Mouse (Mus musculus): ENCODE data around the gene Jarid2. TPM values are rescaled to one million over a fixed set of nuclear protein-coding genes. Genes with fewer than 3 reads are reported as not detected.

Gene Jarid2
- polyA plus RNA-seq, 2 experiments = 22.8 to 29.9 TPM

DNA sequence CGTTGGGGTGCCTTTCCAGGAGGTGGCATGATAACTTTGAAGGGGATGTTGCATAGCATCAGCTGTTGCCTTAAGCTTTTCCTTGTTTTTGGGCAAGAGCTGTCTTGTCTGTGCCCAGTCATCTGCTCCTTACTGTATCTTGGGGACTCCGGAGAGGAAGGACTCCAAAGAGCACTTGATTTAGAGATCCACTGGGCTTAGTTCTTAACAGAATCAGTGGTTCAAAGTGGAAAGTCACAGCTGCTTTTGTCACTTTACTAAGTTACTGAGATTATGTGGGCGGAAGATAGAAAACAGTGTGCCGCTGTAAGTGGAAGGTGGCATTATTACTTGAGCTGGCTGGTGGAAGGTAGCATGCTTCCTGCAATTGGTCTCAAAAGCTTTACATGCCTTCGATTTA, 5.2 kb downstream of the Jarid2 start:
- no peak for TF ChIP-seq POLR2A (IDR thresholded peaks at IDR 0.05; ENCODE audit: borderline replicate concordance, extremely low read depth, insufficient read depth, insufficient read length)
- Histone ChIP-seq H3K9me3 (ENCODE audit: control insufficient read depth, low read length) (no peaks in the 10 kb centered on the region), H3K9ac (ENCODE audit: low read depth, low read length, severe bottlenecking) (no peak overlapping the region), H3K4me2 (replicated peaks; ENCODE audit: low read depth, low read length, severe bottlenecking) (peak overlapping the region; percentile 54), H3K27ac (replicated peaks; ENCODE audit: low read depth, low read length) (no peak overlapping the region), H3K36me3 (ENCODE audit: control insufficient read depth, insufficient read depth, low read length) (no peaks in the 10 kb centered on the region), H3K4me1 (ENCODE audit: control insufficient read depth, insufficient read depth, low read length) (peaks cover 29% of the 10 kb centered on the region), H3K27me3 (ENCODE audit: control insufficient read depth, insufficient read depth, low read length) (no peaks in the 10 kb centered on the region), H3K4me3 (replicated peaks; ENCODE audit: low read length) (peak overlapping the region; percentile 79)
- DNase-seq (ENCODE audit: low spot score) (no peak), ATAC-seq (ENCODE audit: low FRiP score, low read depth) (no peak)
- WGBS = 44% methylated on average over 5 of the region's 5 CpGs

DNA sequence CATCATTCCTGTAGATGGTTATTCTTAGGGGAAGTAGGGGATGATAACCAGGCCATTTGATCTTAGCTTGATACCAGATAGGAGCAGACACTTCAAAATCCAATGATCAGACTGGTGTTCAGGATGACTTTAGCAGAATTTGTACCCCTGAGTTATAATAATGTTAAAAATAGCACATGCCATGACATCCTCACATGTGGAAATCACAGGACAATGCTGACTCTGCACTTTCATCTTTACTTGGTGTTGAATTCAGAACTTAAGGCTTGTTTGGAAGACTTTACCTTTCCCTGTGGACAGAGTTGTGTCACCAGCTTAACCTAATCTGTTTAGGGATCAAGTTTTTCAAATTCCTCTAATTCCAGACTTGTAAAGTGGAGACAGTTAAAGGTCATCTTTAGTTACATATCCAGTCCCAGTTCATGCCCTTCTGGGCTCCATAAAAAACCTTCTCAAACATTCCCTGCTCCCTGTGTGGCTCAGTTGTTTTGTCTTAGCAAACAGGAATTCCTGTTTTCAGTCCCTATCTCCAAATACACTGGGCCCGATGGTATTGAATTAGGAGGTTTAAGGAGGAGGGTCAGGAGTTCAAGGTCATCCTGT, 5.9 kb downstream of the Jarid2 start:
- ATAC-seq (ENCODE audit: low FRiP score, low read depth) = no peak
- DNase-seq (ENCODE audit: low spot score) = no peak
- Histone ChIP-seq H3K9ac (ENCODE audit: low read depth, low read length, severe bottlenecking) (no peak overlapping the region), H3K27me3 (ENCODE audit: control insufficient read depth, insufficient read depth, low read length) (no peaks in the 10 kb centered on the region), H3K9me3 (ENCODE audit: control insufficient read depth, low read length) (no peaks in the 10 kb centered on the region), H3K4me3 (replicated peaks; ENCODE audit: low read length) (peak overlapping the region; percentile 79; the same call in 1 of the 2 replicates), H3K4me2 (replicated peaks; ENCODE audit: low read depth, low read length, severe bottlenecking) (peak overlapping the region; percentile 54; the same call in 1 of the 2 replicates), H3K4me1 (ENCODE audit: control insufficient read depth, insufficient read depth, low read length) (peaks cover 28% of the 10 kb centered on the region), H3K36me3 (ENCODE audit: control insufficient read depth, insufficient read depth, low read length) (no peaks in the 10 kb centered on the region), H3K27ac (replicated peaks; ENCODE audit: low read depth, low read length) (no peak overlapping the region)
- 35% methylated on average over 1 of the region's 1 CpGs for WGBS
- TF ChIP-seq POLR2A (IDR thresholded peaks at IDR 0.05; ENCODE audit: borderline replicate concordance, extremely low read depth, insufficient read depth, insufficient read length) = no peak

DNA sequence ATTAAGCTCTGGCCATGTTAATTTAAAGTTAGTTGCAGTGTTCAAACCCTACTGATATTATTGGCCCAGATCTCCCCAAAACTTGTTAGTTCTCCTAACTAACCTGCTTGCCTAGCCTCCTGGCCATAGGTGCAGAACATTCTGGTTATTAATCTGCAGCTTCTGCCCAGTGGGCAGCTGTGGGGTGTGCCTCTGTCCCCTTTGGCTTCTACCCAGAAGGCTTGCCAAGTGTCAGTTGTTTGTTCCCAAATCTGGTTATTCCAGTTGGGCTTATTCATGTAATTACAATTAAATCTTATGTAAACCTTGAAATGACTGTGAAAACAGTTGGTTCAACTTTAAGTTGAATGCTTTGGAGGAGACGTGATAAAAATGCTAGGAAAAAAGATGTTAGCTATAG, 8.0 kb downstream of the Jarid2 start:
- peaks cover 28% of the 10 kb centered on the region for H3K4me1 ChIP-seq (ENCODE audit: control insufficient read depth, insufficient read depth, low read length)
- H3K9ac ChIP-seq (ENCODE audit: low read depth, low read length, severe bottlenecking) = no peak overlapping the region
- no peak overlapping the region for H3K27ac ChIP-seq (replicated peaks; ENCODE audit: low read depth, low read length)
- DNase-seq (ENCODE audit: low spot score) (no peak), ATAC-seq (ENCODE audit: low FRiP score, low read depth) (no peak)
- 77% methylated on average over 1 of the region's 1 CpGs for WGBS
- no peaks in the 10 kb centered on the region for H3K27me3 ChIP-seq (ENCODE audit: control insufficient read depth, insufficient read depth, low read length)
- no peaks in the 10 kb centered on the region for H3K36me3 ChIP-seq (ENCODE audit: control insufficient read depth, insufficient read depth, low read length)
- no peak overlapping the region for H3K4me3 ChIP-seq (replicated peaks; ENCODE audit: low read length)
- no peaks in the 10 kb centered on the region for H3K9me3 ChIP-seq (ENCODE audit: control insufficient read depth, low read length)
- no peak overlapping the region for H3K4me2 ChIP-seq (replicated peaks; ENCODE audit: low read depth, low read length, severe bottlenecking)
- no peak for TF ChIP-seq POLR2A (IDR thresholded peaks at IDR 0.05; ENCODE audit: borderline replicate concordance, extremely low read depth, insufficient read depth, insufficient read length)

DNA sequence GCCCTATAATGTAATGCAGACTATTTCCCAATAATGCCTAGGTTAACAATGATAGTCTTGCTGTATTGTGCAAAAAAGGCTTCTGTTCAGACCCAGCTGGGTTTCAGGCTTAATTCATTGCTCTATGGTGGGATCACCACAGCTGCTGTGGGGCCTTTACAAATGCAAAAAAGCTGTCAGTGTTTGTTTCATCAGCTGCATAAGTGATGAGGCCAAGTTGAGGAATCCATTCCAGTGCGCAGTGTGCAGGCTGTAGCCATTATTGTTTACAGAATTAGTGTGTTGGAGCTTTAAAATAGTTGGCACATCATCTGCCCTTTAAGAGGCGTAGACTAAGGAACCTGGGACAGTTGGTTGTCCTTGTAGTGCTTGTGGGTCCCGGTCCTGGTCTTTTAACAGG, 22.5 kb downstream of the Jarid2 start:
- 76% methylated on average over 3 of the region's 3 CpGs for WGBS
- Histone ChIP-seq H3K27ac (replicated peaks; ENCODE audit: low read depth, low read length) (no peak overlapping the region), H3K9me3 (ENCODE audit: control insufficient read depth, low read length) (no peaks in the 10 kb centered on the region), H3K9ac (ENCODE audit: low read depth, low read length, severe bottlenecking) (no peak overlapping the region), H3K4me1 (ENCODE audit: control insufficient read depth, insufficient read depth, low read length) (peaks cover 23% of the 10 kb centered on the region), H3K4me3 (replicated peaks; ENCODE audit: low read length) (no peak overlapping the region), H3K4me2 (replicated peaks; ENCODE audit: low read depth, low read length, severe bottlenecking) (no peak overlapping the region), H3K27me3 (ENCODE audit: control insufficient read depth, insufficient read depth, low read length) (no peaks in the 10 kb centered on the region), H3K36me3 (ENCODE audit: control insufficient read depth, insufficient read depth, low read length) (no peaks in the 10 kb centered on the region; the same call in 1 of the 2 replicates)
- ATAC-seq (ENCODE audit: low FRiP score, low read depth) (no peak), DNase-seq (ENCODE audit: low spot score) (no peak)
- no peak for TF ChIP-seq POLR2A (IDR thresholded peaks at IDR 0.05; ENCODE audit: borderline replicate concordance, extremely low read depth, insufficient read depth, insufficient read length)

DNA sequence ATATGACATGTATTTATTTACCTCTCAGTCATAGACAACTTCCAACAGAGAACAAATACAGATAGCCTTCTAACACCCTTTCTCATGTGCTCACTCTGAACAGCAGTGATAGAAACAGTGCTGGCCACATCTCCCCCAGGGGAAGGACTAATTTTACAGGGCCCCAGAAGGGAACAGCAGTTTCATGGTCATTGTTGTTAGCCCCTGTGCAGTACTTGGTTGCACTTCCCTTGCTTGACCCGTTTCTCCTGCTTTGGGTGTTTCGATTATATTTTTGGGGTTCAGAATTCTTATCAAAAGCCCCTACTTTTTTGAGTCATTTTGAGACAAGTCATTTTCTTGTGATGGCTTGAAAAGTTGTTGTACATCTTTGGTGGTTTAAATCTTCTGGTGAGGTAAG, 23.9 kb downstream of the Jarid2 start:
- ATAC-seq (ENCODE audit: low FRiP score, low read depth) = no peak
- Histone ChIP-seq H3K4me3 (replicated peaks; ENCODE audit: low read length) (no peak overlapping the region), H3K27me3 (ENCODE audit: control insufficient read depth, insufficient read depth, low read length) (no peaks in the 10 kb centered on the region), H3K9me3 (ENCODE audit: control insufficient read depth, low read length) (no peaks in the 10 kb centered on the region), H3K9ac (ENCODE audit: low read depth, low read length, severe bottlenecking) (no peak overlapping the region), H3K4me2 (replicated peaks; ENCODE audit: low read depth, low read length, severe bottlenecking) (no peak overlapping the region), H3K4me1 (ENCODE audit: control insufficient read depth, insufficient read depth, low read length) (peaks cover 19% of the 10 kb centered on the region), H3K27ac (replicated peaks; ENCODE audit: low read depth, low read length) (no peak overlapping the region), H3K36me3 (ENCODE audit: control insufficient read depth, insufficient read depth, low read length) (no peaks in the 10 kb centered on the region; the same call in 1 of the 2 replicates)
- 85% methylated on average over 2 of the region's 2 CpGs for WGBS
- DNase-seq (ENCODE audit: low spot score) = no peak
- TF ChIP-seq POLR2A (IDR thresholded peaks at IDR 0.05; ENCODE audit: borderline replicate concordance, extremely low read depth, insufficient read depth, insufficient read length) = no peak
